Mouse (Mus musculus): ENCODE measurements around the gene Actn3. TPM values are rescaled to one million over a fixed set of nuclear protein-coding genes. Genes with fewer than 3 reads are reported as not detected.

Gene Actn3
- 0.95 and 1.7 TPM in 2 replicates for polyA plus RNA-seq (2012; rRNA removed)

DNA sequence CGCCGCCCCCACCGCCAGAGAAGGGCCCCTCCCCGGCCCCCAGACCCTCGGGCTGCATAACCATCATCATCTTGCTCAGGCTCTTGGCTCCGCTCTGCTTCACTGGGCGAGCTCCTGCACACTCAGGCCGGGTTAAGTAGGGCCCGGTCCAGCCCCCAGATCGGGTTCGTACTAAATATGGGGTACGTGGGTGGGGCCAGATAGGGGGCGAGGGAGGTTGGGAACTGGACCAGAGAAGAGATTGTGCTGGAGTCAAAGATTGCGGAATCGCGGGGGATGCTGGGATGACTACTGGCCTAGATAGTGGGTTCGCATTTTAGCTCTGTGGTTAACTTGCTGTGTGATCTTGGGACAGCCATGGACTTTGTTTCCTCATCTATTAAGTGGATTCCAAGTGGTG lies at the start of gene Actn3:
Gene Actn3 (minus strand): TSS at position 125 of the 400 bp plus-strand sequence.
- peak; percentile 3 for DNase-seq (ENCODE audit: low read depth)
- TF ChIP-seq POLR2A (IDR thresholded peaks at IDR 0.05; ENCODE audit: borderline replicate concordance, extremely low read depth, insufficient read depth, insufficient read length, poor library complexity, severe bottlenecking) (no peak), CTCF (IDR thresholded peaks at IDR 0.05; ENCODE audit: borderline replicate concordance, extremely low read depth, insufficient read depth, insufficient read length) (no peak)

GRCm38 (mm10) chr19:4925121-4925860 lies 47.6 kb upstream of the Actn3 start:
- DNase-seq (ENCODE audit: low read depth): no peak
- TF ChIP-seq POLR2A (IDR thresholded peaks at IDR 0.05; ENCODE audit: borderline replicate concordance, extremely low read depth, insufficient read depth, insufficient read length, poor library complexity, severe bottlenecking) (no peak), CTCF (IDR thresholded peaks at IDR 0.05; ENCODE audit: borderline replicate concordance, extremely low read depth, insufficient read depth, insufficient read length) (no peak)

- no peak for TF ChIP-seq CTCF (IDR thresholded peaks at IDR 0.05; ENCODE audit: borderline replicate concordance, extremely low read depth, insufficient read depth, insufficient read length)
- no peak for TF ChIP-seq POLR2A (IDR thresholded peaks at IDR 0.05; ENCODE audit: borderline replicate concordance, extremely low read depth, insufficient read depth, insufficient read length, poor library complexity, severe bottlenecking)
- no peak for DNase-seq (ENCODE audit: low read depth)
Observed at GRCm38 (mm10) chr19:4919652-4920051, 41.9 kb upstream of the Actn3 start.

DNA sequence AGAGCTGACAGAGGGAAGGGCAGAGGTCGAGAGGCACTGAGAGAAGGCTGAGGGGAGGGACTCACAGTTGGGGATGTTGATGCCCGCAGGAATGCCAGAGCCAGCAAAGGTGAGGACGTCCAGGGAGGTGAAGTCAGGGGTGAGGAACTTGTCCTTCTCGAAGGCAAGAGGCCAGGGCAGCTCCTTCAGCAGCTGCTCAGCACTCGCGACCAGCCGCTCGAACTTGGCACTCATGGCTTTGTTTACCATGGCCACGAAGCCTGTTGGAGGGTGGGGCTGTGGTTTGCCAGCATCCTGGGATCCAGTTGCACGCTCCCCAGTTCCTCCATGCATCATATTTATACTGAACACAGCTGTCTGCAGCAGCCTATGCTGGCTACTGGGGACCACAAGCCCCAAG lies 39.1 kb upstream of the Actn3 start:
- TF ChIP-seq POLR2A (IDR thresholded peaks at IDR 0.05; ENCODE audit: borderline replicate concordance, extremely low read depth, insufficient read depth, insufficient read length, poor library complexity, severe bottlenecking): no peak
- DNase-seq (ENCODE audit: low read depth): no peak

DNA sequence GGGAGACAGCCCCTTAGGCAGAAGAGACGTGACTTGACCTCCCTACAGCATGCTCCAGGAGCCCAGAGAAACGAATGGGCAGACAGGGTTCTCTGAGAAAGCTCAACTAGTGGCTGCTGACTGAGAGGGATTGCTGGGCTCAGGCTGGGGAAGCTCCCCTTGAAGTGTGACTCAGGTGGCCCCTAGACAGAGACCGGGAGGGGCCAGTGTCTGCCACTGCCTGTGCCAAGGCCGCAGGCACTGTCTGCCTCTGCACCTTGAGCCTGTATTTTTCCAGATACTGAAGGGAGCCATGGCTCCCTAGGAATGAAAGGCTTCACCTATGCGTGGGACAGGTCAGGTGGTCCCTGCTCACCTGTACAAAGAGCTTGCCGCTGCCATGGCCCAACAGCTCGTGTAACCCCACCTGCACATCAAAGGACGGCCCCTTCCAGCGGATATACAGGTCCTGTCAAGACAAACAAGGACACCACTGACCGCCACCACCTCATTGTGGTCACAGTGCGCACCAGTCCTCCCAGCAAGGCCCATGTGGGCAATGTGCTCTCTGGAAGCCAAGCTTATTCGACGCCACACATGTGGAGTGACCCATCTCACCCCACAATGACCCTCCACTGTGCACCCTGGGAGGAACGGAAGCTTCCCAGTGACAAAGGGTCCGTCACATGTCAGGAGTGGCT lies 38.4 kb upstream of the Actn3 start:
- TF ChIP-seq POLR2A (IDR thresholded peaks at IDR 0.05; ENCODE audit: borderline replicate concordance, extremely low read depth, insufficient read depth, insufficient read length, poor library complexity, severe bottlenecking) (no peak), CTCF (IDR thresholded peaks at IDR 0.05; ENCODE audit: borderline replicate concordance, extremely low read depth, insufficient read depth, insufficient read length) (no peak)
- DNase-seq (ENCODE audit: low read depth): no peak

DNA sequence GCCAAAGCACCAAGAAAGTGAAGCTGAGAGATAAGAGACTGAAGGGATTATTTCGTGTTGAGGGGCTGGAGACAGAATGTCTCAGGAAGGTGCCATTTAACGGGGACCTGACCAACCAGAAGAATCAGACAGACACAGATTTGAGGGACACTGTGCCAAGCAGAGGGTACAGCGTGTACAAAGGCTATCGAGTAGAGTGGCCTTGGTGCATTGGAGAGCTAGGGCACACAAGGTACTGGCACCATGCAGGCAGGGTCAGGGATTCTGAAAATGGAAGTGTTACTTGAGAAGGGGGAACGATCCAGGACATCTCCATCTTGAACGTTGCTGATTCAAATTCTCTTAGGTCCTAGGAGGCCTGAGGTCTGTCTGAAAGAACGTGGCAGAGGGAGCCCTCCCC lies 31.7 kb upstream of the Actn3 start:
- TF ChIP-seq POLR2A (IDR thresholded peaks at IDR 0.05; ENCODE audit: borderline replicate concordance, extremely low read depth, insufficient read depth, insufficient read length, poor library complexity, severe bottlenecking): no peak
- no peak for TF ChIP-seq CTCF (IDR thresholded peaks at IDR 0.05; ENCODE audit: borderline replicate concordance, extremely low read depth, insufficient read depth, insufficient read length)
- no peak for DNase-seq (ENCODE audit: low read depth)

GRCm38 (mm10) chr19:4908107-4908506 lies 30.4 kb upstream of the Actn3 start:
- peak; percentile 37 for DNase-seq (ENCODE audit: low read depth)
- TF ChIP-seq CTCF (IDR thresholded peaks at IDR 0.05; ENCODE audit: borderline replicate concordance, extremely low read depth, insufficient read depth, insufficient read length) (peak; percentile 59; the same call in 1 of the 2 replicates), POLR2A (IDR thresholded peaks at IDR 0.05; ENCODE audit: borderline replicate concordance, extremely low read depth, insufficient read depth, insufficient read length, poor library complexity, severe bottlenecking) (no peak)

DNA sequence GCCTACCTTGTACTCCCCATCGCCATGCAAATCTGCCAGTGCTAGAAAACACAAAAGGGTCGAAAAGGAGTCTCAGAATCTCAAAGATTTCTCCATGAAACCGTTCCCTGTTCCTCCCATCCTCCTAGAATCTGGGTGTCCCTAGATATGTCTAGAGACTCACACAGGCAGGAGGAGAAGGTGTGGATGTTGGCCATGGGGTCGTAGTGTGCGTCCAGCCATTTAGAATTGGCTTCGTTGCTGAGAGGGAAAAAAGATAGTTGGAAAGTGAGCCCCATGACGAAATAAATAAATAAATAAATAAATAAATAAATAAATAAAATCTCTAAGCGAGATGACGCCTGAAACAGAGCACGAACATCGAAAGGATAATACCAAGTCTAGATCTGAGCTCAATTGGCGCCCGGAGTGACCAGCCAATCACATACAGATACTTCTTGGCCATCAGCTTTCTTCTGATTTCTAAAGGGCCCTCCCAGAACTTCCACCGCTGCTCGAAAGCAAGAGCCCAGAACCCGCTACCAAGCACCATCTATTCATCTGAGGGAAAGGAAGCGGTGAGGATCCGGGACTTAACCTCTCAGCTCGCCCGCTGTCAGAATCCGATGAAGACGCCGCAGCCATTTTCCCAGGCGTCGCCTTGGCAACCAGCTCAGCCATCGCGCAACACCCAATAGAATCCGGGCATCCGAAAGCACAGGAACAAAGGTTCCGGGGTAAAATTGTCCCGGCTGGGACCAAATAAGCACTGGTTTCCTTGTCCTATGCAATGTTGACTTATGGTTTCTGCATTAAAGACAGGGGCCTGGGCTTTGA lies 28.5 kb upstream of the Actn3 start, which contains the start of gene Bbs1:
Gene Bbs1 (minus strand): TSS at position 650 of the 816 bp plus-strand sequence.
- TF ChIP-seq CTCF (IDR thresholded peaks at IDR 0.05; ENCODE audit: borderline replicate concordance, extremely low read depth, insufficient read depth, insufficient read length) (no peak), POLR2A (IDR thresholded peaks at IDR 0.05; ENCODE audit: borderline replicate concordance, extremely low read depth, insufficient read depth, insufficient read length, poor library complexity, severe bottlenecking) (no peak)
- peak; percentile 95 for DNase-seq (ENCODE audit: low read depth)

DNA sequence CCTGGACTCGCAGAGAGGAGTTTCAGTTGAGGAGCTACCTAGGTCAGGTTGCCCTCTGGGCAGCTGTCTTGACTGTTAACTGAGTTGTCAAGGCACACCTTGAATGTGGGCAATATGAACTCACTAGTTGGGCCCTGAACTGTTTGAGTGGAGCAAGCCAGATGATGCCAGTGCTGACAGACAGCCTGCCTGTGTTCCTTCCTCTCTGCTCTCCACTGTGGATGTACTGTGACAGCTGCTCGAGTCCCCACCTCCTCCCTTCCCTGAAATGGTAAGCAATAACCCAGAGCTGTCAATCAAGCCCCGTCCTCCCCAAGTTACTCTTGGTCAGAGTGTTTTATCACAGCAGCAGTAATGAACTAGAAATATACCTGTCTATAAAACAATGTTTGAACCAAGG lies 22.2 kb upstream of the Actn3 start:
- no peak for DNase-seq (ENCODE audit: low read depth)
- TF ChIP-seq POLR2A (IDR thresholded peaks at IDR 0.05; ENCODE audit: borderline replicate concordance, extremely low read depth, insufficient read depth, insufficient read length, poor library complexity, severe bottlenecking) (no peak), CTCF (IDR thresholded peaks at IDR 0.05; ENCODE audit: borderline replicate concordance, extremely low read depth, insufficient read depth, insufficient read length) (no peak)

- TF ChIP-seq CTCF (IDR thresholded peaks at IDR 0.05; ENCODE audit: borderline replicate concordance, extremely low read depth, insufficient read depth, insufficient read length) (no peak), POLR2A (IDR thresholded peaks at IDR 0.05; ENCODE audit: borderline replicate concordance, extremely low read depth, insufficient read depth, insufficient read length, poor library complexity, severe bottlenecking) (no peak)
- DNase-seq (ENCODE audit: low read depth): no peak
Observed at GRCm38 (mm10) chr19:4898972-4899371, 21.3 kb upstream of the Actn3 start.
